Mouse (Mus musculus): ENCODE measurements at regions not wholly inside any gene's neighbourhood (a gene's known extent, or its start where the extent isn't known, plus 50 kb on each side); places are given as distances from the start of the nearest gene placed in this dataset.
A peak's percentile ranks its signal among the peaks of the same experiment; 100 is the strongest.

GRCm38 (mm10) chrX:99567367-99568164 lies 96.5 kb upstream of the Pja1 start:
- peak; percentile 84 for ATAC-seq (replicated peaks)
- no peaks in the 10 kb centered on the region for H3K36me3 ChIP-seq
- peaks cover 21% of the 10 kb centered on the region for H3K4me1 ChIP-seq
- 15% methylated on average over 28 of the region's 28 CpGs for WGBS
- no peaks in the 10 kb centered on the region; the same call in 1 of the 2 replicates for H3K27me3 ChIP-seq
- peak overlapping the region; percentile 89 for H3K27ac ChIP-seq (replicated peaks)
- no peaks in the 10 kb centered on the region for H3K9me3 ChIP-seq
- H3K4me2 ChIP-seq (replicated peaks): peak overlapping the region; percentile 27
- H3K4me3 ChIP-seq: 0 out of 2 replicates have a peak overlapping the region, but pooled peaks have one; percentile 6
- H3K9ac ChIP-seq (replicated peaks): peak overlapping the region; percentile 24; the same call in 1 of the 2 replicates

- H3K27ac ChIP-seq (replicated peaks): peak overlapping the region; percentile 70
- no peak overlapping the region for H3K9ac ChIP-seq (replicated peaks)
- peak; percentile 76 for ATAC-seq (replicated peaks)
- H3K9me3 ChIP-seq: no peaks in the 10 kb centered on the region
- no peaks in the 10 kb centered on the region for H3K27me3 ChIP-seq
- no peak overlapping the region for H3K4me2 ChIP-seq (replicated peaks)
- peaks cover 38% of the 10 kb centered on the region for H3K4me1 ChIP-seq
- no peaks in the 10 kb centered on the region for H3K36me3 ChIP-seq
- WGBS: 28% methylated on average over 8 of the region's 8 CpGs
- H3K4me3 ChIP-seq: no peak overlapping the region
Observed at GRCm38 (mm10) chrX:99561995-99562394, 90.9 kb upstream of the Pja1 start.

GRCm38 (mm10) chrX:99560699-99561098 lies 89.6 kb upstream of the Pja1 start:
- Histone ChIP-seq H3K27me3 (no peaks in the 10 kb centered on the region), H3K4me1 (peaks cover 43% of the 10 kb centered on the region), H3K27ac (replicated peaks) (peak overlapping the region; percentile 70), H3K4me3 (no peak overlapping the region), H3K9me3 (no peaks in the 10 kb centered on the region), H3K9ac (replicated peaks) (no peak overlapping the region), H3K4me2 (replicated peaks) (no peak overlapping the region), H3K36me3 (no peaks in the 10 kb centered on the region)
- peak; percentile 51 for ATAC-seq (replicated peaks)
- WGBS: 37% methylated on average over 2 of the region's 2 CpGs

- Histone ChIP-seq H3K9me3 (no peaks in the 10 kb centered on the region), H3K4me2 (replicated peaks) (no peak overlapping the region), H3K4me1 (peaks cover 31% of the 10 kb centered on the region), H3K27ac (replicated peaks) (peak overlapping the region; percentile 81), H3K4me3 (no peak overlapping the region), H3K27me3 (no peaks in the 10 kb centered on the region), H3K9ac (replicated peaks) (no peak overlapping the region), H3K36me3 (no peaks in the 10 kb centered on the region)
- 20% methylated on average over 8 of the region's 8 CpGs for WGBS
- no peak; the same call in 1 of the 2 replicates for ATAC-seq (replicated peaks)
Observed at GRCm38 (mm10) chrX:99556876-99557354, 85.8 kb upstream of the Pja1 start.

GRCm38 (mm10) chrX:99555976-99556781 lies 85.1 kb upstream of the Pja1 start:
- WGBS: 24% methylated on average over 13 of the region's 13 CpGs
- Histone ChIP-seq H3K4me2 (replicated peaks) (no peak overlapping the region), H3K4me3 (no peak overlapping the region), H3K27me3 (no peaks in the 10 kb centered on the region), H3K36me3 (no peaks in the 10 kb centered on the region), H3K4me1 (peaks cover 28% of the 10 kb centered on the region), H3K9ac (replicated peaks) (no peak overlapping the region), H3K27ac (replicated peaks) (peak overlapping the region; percentile 81), H3K9me3 (no peaks in the 10 kb centered on the region)
- ATAC-seq (replicated peaks): peak; percentile 77

GRCm38 (mm10) chrX:99552778-99553177 lies 81.7 kb upstream of the Pja1 start:
- H3K27ac ChIP-seq (replicated peaks): no peak overlapping the region
- no peak overlapping the region for H3K4me2 ChIP-seq (replicated peaks)
- H3K36me3 ChIP-seq: no peaks in the 10 kb centered on the region
- H3K9ac ChIP-seq (replicated peaks): no peak overlapping the region
- H3K4me3 ChIP-seq: no peak overlapping the region
- ATAC-seq (replicated peaks): no peak
- H3K9me3 ChIP-seq: no peaks in the 10 kb centered on the region
- peaks cover 48% of the 10 kb centered on the region for H3K4me1 ChIP-seq
- no peaks in the 10 kb centered on the region for H3K27me3 ChIP-seq
- WGBS: 63% methylated on average over 2 of the region's 2 CpGs

- Histone ChIP-seq H3K9me3 (no peaks in the 10 kb centered on the region), H3K36me3 (no peaks in the 10 kb centered on the region), H3K4me2 (replicated peaks) (no peak overlapping the region), H3K27me3 (no peaks in the 10 kb centered on the region), H3K4me3 (no peak overlapping the region), H3K27ac (replicated peaks) (peak overlapping the region; percentile 43), H3K9ac (replicated peaks) (no peak overlapping the region), H3K4me1 (peaks cover 36% of the 10 kb centered on the region)
- ATAC-seq (replicated peaks): peak; percentile 49
- WGBS: 31% methylated on average over 7 of the region's 7 CpGs
Observed at GRCm38 (mm10) chrX:99550057-99550760, 79.1 kb upstream of the Pja1 start.

GRCm38 (mm10) chrX:99548284-99549019 lies 77.4 kb upstream of the Pja1 start:
- Histone ChIP-seq H3K9me3 (no peaks in the 10 kb centered on the region), H3K27me3 (no peaks in the 10 kb centered on the region), H3K4me2 (replicated peaks) (no peak overlapping the region), H3K9ac (replicated peaks) (no peak overlapping the region), H3K4me3 (no peak overlapping the region), H3K27ac (replicated peaks) (peak overlapping the region; percentile 80), H3K4me1 (peaks cover 36% of the 10 kb centered on the region), H3K36me3 (no peaks in the 10 kb centered on the region)
- ATAC-seq (replicated peaks): peak; percentile 39; the same call in 1 of the 2 replicates
- 55% methylated on average over 4 of the region's 4 CpGs for WGBS

- H3K36me3 ChIP-seq: no peaks in the 10 kb centered on the region
- no peak overlapping the region for H3K9ac ChIP-seq (replicated peaks)
- no peaks in the 10 kb centered on the region for H3K27me3 ChIP-seq
- WGBS: 92% methylated on average over 4 of the region's 4 CpGs
- no peak overlapping the region for H3K27ac ChIP-seq (replicated peaks)
- H3K4me2 ChIP-seq (replicated peaks): no peak overlapping the region
- no peak for ATAC-seq (replicated peaks)
- H3K4me1 ChIP-seq: peaks cover 30% of the 10 kb centered on the region
- H3K4me3 ChIP-seq: no peak overlapping the region
- H3K9me3 ChIP-seq: no peaks in the 10 kb centered on the region
Observed at GRCm38 (mm10) chrX:99544410-99544809, 73.3 kb upstream of the Pja1 start.

- H3K4me3 ChIP-seq: no peak overlapping the region
- no peak for ATAC-seq (replicated peaks)
- no peak overlapping the region for H3K27ac ChIP-seq (replicated peaks)
- WGBS: 89% methylated on average over 3 of the region's 3 CpGs
- H3K27me3 ChIP-seq: no peaks in the 10 kb centered on the region
- no peak overlapping the region for H3K4me2 ChIP-seq (replicated peaks)
- no peaks in the 10 kb centered on the region for H3K9me3 ChIP-seq
- H3K4me1 ChIP-seq: peaks cover 14% of the 10 kb centered on the region
- no peak overlapping the region for H3K9ac ChIP-seq (replicated peaks)
- no peaks in the 10 kb centered on the region for H3K36me3 ChIP-seq
Observed at GRCm38 (mm10) chrX:99541916-99542315, 70.8 kb upstream of the Pja1 start.

- Histone ChIP-seq H3K4me2 (replicated peaks) (no peak overlapping the region), H3K9ac (replicated peaks) (no peak overlapping the region), H3K9me3 (no peaks in the 10 kb centered on the region), H3K27me3 (no peaks in the 10 kb centered on the region), H3K27ac (replicated peaks) (peak overlapping the region; percentile 72), H3K4me3 (no peak overlapping the region), H3K36me3 (no peaks in the 10 kb centered on the region), H3K4me1 (peaks cover 18% of the 10 kb centered on the region)
- peak; percentile 91 for ATAC-seq (replicated peaks)
- WGBS: 36% methylated on average over 5 of the region's 6 CpGs
Observed at GRCm38 (mm10) chrX:99540087-99540576, 69.1 kb upstream of the Pja1 start.
